Mouse (Mus musculus): ENCODE measurements at regions not wholly inside any gene's neighbourhood (a gene's known extent, or its start where the extent isn't known, plus 50 kb on each side); places are given as distances from the start of the nearest gene placed in this dataset.

DNA sequence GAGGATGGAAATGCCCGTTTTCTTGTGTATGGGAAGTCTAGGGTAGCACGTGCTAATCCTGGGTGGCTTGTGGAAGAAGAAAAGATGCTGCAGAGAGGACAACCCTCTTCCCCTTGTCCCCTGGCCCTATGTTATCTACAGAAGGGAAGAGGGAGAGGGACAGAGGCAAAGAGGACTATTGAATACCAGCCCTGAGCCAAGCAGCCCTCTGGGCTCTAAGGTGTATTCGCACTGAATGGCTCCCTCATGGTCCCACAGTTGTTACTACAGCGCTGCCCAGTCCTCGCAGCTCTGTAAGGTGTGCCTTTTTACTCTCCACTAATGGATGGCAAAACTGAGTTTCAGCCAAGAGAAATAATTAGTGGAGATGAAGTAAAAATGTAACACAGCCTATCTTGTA lies 128.9 kb downstream of the Cd24a start:
- no peaks in the 10 kb centered on the region for H3K27me3 ChIP-seq
- H3K4me2 ChIP-seq = no peak overlapping the region
- 86% methylated on average over 5 of the region's 5 CpGs for WGBS
- no peak overlapping the region for H3K4me3 ChIP-seq
- no peaks in the 10 kb centered on the region for H3K9me3 ChIP-seq
- H3K27ac ChIP-seq (replicated peaks) = no peak overlapping the region
- no peak for ATAC-seq (ENCODE audit: low read depth)
- H3K9ac ChIP-seq = no peak overlapping the region
- no peaks in the 10 kb centered on the region for H3K36me3 ChIP-seq
- no peaks in the 10 kb centered on the region for H3K4me1 ChIP-seq (replicated peaks)

DNA sequence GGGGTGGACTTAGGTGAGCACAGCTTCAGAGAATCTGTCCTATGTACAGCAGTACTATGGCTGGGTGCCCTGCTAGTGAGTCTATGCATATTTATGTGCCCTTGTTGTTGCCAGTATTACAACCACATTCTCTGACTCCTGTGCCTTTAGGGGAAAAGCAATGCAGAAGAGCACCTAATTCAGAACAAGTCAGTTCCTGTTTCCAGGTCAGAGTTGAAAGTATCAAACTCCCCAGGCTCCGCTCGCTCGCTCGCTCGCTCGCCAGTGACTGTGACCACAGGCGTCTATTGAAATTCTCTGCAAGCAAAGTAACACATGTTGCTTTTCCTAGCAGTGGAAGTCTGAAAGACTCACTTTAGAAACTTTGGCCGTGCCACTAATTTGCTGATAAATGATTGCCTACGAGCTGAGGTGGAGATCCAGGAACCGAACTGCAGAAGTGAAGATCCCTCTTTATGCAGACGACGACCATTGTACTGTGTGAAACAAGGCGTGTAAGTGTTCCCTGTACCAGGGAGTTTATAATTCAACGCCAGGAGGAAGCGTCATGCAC lies 129.8 kb downstream of the Cd24a start:
- 55% methylated on average over 15 of the region's 15 CpGs for WGBS
- Histone ChIP-seq H3K4me2 (no peak overlapping the region), H3K4me3 (no peak overlapping the region), H3K27ac (replicated peaks) (no peak overlapping the region), H3K27me3 (no peaks in the 10 kb centered on the region), H3K36me3 (no peaks in the 10 kb centered on the region), H3K9ac (no peak overlapping the region), H3K9me3 (no peaks in the 10 kb centered on the region), H3K4me1 (replicated peaks) (no peaks in the 10 kb centered on the region)
- no peak for ATAC-seq (ENCODE audit: low read depth)

DNA sequence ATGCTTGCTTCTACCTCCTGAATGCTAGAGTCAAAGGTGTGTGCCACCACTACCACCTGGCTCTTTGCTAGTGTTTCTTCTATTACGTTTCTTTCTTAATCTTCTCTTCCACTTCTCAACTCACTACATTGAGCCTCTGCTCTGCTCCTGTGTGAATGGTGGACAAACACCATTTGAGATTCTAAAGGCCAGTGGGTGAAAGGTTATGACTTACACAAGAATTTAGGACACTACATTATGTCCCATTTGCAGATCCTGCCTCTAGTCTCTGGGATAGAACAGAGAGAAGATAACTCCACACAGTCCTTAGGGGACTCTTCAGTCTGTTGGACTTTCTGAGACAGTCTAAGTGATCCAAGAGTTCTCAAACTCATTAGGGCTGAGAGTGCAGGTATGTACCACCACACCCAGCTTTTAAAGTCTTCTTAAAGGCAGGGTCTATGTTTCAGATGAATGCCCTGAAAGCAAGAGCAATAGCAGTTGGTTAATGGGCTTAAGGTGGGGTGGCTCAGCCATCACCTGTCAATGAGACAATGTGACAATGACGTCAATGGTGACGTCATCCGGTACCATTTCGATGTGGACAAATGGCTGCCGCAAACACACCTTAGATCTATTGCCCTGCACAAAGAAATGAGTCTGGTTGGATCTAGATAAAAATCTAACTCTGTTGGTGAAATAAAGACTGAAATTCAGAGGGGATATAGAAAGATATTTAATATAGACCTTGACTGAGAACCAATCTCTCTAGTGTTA lies 131.4 kb downstream of the Cd24a start:
- no peak overlapping the region for H3K9ac ChIP-seq
- no peak overlapping the region for H3K4me2 ChIP-seq
- H3K4me3 ChIP-seq = no peak overlapping the region
- H3K9me3 ChIP-seq = no peaks in the 10 kb centered on the region
- 92% methylated on average over 6 of the region's 6 CpGs for WGBS
- H3K27me3 ChIP-seq = no peaks in the 10 kb centered on the region
- H3K4me1 ChIP-seq (replicated peaks) = no peaks in the 10 kb centered on the region
- ATAC-seq (ENCODE audit: low read depth) = no peak
- H3K36me3 ChIP-seq = no peaks in the 10 kb centered on the region
- H3K27ac ChIP-seq (replicated peaks) = no peak overlapping the region

DNA sequence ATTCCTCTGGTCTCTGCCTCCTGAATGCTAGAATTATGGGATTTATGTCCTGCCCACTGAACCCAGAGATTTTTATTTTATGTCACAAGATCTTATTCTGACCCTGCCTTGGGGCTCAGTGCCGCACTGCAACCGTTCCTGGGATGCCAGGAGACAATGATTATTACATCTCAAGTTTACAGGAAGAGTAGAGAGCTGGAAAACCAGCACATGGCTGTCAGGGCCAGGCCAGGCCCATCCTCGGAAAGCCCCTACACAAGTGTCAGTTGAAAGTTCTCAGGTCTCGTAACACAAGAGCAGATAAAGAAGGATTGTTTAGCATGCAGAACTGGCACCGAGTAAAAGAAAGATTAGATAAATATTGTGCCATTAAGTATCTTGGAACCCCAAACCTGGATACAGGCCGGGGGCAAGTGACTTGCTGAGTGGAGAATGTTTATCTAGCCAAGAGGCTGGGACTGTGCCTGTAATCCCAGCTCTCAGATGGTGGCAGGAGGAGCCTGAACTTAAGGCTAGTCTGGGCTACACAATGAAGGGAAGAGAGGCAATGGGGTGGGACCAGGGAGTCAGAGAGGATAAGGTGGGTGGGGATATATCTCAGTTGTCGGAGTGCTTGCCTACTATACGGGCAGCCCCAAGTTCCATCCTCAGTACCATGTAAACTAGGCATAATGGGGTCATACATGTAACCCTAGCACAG lies 132.3 kb downstream of the Cd24a start:
- Histone ChIP-seq H3K4me2 (no peak overlapping the region), H3K4me1 (replicated peaks) (no peaks in the 10 kb centered on the region), H3K36me3 (no peaks in the 10 kb centered on the region), H3K9me3 (no peaks in the 10 kb centered on the region), H3K27me3 (no peaks in the 10 kb centered on the region), H3K27ac (replicated peaks) (no peak overlapping the region), H3K9ac (no peak overlapping the region), H3K4me3 (no peak overlapping the region)
- WGBS = 89% methylated on average over 8 of the region's 8 CpGs
- no peak for ATAC-seq (ENCODE audit: low read depth)

DNA sequence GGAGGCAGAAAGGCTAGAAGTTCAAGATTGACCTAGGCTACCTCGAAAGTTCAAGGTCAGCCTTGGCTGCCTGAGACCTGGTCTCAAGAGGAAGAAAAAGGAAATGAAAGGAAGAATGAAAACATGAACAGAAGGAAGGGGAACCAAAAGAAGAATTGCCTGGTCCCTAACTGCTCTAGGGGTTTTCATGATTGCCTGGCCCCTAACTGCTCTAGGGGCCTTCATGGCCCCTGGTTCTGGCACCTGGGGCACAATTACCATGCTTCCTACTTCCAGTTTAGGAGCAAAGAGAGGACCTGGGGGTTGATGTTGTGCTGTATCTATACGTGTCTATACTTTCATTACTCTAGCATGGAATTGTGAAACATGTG lies 132.8 kb downstream of the Cd24a start:
- H3K9me3 ChIP-seq = no peaks in the 10 kb centered on the region
- no peak overlapping the region for H3K27ac ChIP-seq (replicated peaks)
- no peak overlapping the region for H3K4me2 ChIP-seq
- no peaks in the 10 kb centered on the region for H3K27me3 ChIP-seq
- H3K4me1 ChIP-seq (replicated peaks) = no peaks in the 10 kb centered on the region
- H3K36me3 ChIP-seq = no peaks in the 10 kb centered on the region
- no peak for ATAC-seq (ENCODE audit: low read depth)
- 93% methylated on average over 2 of the region's 2 CpGs for WGBS
- H3K9ac ChIP-seq = no peak overlapping the region
- no peak overlapping the region for H3K4me3 ChIP-seq

DNA sequence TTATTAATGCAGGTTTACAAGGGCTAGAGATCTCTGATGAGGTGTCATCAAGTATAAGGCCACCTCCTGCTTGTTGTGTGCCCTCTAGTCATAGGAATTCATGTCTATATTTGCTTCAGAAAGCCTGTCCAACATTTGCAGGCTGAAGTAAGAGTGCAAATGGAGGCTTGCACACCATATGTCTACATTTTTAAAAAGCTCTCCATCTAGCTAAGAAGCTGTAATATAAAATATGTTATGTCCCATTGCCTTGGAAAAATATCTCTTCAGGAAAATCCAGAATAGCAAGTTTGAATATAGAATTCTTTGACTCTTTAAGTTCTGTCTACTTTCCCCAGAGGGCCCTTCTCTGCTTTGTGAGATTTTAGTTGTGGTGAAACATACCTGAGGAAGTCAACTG lies 134.6 kb downstream of the Cd24a start:
- Histone ChIP-seq H3K36me3 (no peaks in the 10 kb centered on the region), H3K9ac (no peak overlapping the region), H3K4me2 (no peak overlapping the region), H3K4me1 (replicated peaks) (no peaks in the 10 kb centered on the region), H3K27me3 (no peaks in the 10 kb centered on the region), H3K4me3 (no peak overlapping the region), H3K27ac (replicated peaks) (no peak overlapping the region), H3K9me3 (no peaks in the 10 kb centered on the region)
- ATAC-seq (ENCODE audit: low read depth) = no peak

DNA sequence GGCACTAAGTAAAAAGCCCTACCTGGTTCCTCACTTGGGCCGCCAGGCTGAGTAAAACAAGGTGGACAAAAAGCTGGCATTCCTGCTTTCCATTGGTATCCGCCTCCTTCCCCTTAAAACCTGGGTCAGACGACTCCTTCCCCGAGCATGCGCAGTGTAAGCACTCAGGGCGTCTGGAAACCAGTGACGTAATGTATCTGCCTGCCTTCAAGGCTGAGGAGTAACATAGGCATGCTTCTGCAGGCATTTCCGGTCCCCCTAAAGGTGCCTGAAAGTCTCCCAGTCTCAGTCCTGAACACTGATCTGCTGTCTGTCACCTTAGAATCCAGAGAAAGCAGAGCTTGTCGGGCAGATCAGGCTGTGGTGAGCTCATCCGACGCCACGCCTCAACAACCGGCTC lies 140.7 kb downstream of the Cd24a start:
- no peak for ATAC-seq (ENCODE audit: low read depth)
- no peaks in the 10 kb centered on the region for H3K9me3 ChIP-seq
- no peak overlapping the region for H3K9ac ChIP-seq
- H3K4me3 ChIP-seq = no peak overlapping the region
- no peaks in the 10 kb centered on the region for H3K27me3 ChIP-seq
- H3K4me1 ChIP-seq (replicated peaks) = peaks cover 18% of the 10 kb centered on the region
- no peak overlapping the region for H3K27ac ChIP-seq (replicated peaks)
- WGBS = 72% methylated on average over 13 of the region's 13 CpGs
- no peak overlapping the region for H3K4me2 ChIP-seq
- H3K36me3 ChIP-seq = no peaks in the 10 kb centered on the region

DNA sequence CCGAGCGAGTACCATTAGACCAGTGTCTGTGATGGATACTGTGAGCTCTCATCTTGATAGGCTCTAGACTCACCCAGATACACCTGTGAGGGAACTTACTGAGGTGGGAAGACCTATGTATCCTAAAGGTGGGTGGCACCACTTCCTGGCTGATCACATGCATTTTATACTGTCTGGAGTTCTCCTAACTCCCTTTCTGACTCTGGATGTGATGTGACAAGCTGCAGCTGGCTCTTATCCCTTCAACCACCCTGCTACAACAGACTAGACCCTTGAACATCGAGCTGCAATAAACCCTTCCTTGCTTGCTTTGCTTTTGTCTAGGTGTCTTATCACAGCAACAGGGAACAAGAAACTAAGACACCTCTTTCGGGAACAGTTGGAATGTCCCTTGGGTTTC lies 143.3 kb downstream of the Cd24a start:
- Histone ChIP-seq H3K27ac (replicated peaks) (no peak overlapping the region), H3K27me3 (no peaks in the 10 kb centered on the region), H3K4me3 (no peak overlapping the region), H3K36me3 (no peaks in the 10 kb centered on the region), H3K4me2 (no peak overlapping the region), H3K4me1 (replicated peaks) (peaks cover 22% of the 10 kb centered on the region), H3K9ac (no peak overlapping the region), H3K9me3 (no peaks in the 10 kb centered on the region)
- WGBS = 73% methylated on average over 4 of the region's 4 CpGs
- ATAC-seq (ENCODE audit: low read depth) = no peak

DNA sequence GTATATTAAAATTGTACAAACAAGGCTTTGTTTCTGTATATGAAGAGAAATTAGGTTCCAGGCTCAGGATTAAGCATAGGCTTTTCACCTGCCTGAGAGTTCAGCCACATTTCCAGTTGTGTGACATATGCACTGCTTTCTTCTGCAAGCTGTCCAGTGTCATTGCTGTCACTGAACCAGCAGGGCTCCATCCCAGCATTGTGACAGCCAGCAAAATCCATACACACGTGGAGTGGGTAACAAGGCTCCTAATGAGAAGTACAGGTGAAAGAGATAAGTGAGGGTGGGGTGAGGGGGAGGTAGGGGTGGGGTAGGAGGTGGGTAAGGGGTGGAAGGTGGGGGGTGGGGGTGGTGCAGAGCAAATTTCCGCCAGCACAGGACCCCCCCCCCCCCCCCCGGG lies 144.1 kb downstream of the Cd24a start:
- WGBS = 3% methylated on average over 3 of the region's 3 CpGs
- Histone ChIP-seq H3K4me3 (no peak overlapping the region), H3K27ac (replicated peaks) (peak overlapping the region; percentile 67), H3K36me3 (no peaks in the 10 kb centered on the region), H3K27me3 (no peaks in the 10 kb centered on the region), H3K4me1 (replicated peaks) (peaks cover 22% of the 10 kb centered on the region), H3K9ac (peak overlapping the region; percentile 58; the same call in 1 of the 2 replicates), H3K9me3 (no peaks in the 10 kb centered on the region), H3K4me2 (peak overlapping the region; percentile 64)
- 0 out of 2 replicates have a peak, but pooled peaks have one; percentile 13 for ATAC-seq (ENCODE audit: low read depth)

DNA sequence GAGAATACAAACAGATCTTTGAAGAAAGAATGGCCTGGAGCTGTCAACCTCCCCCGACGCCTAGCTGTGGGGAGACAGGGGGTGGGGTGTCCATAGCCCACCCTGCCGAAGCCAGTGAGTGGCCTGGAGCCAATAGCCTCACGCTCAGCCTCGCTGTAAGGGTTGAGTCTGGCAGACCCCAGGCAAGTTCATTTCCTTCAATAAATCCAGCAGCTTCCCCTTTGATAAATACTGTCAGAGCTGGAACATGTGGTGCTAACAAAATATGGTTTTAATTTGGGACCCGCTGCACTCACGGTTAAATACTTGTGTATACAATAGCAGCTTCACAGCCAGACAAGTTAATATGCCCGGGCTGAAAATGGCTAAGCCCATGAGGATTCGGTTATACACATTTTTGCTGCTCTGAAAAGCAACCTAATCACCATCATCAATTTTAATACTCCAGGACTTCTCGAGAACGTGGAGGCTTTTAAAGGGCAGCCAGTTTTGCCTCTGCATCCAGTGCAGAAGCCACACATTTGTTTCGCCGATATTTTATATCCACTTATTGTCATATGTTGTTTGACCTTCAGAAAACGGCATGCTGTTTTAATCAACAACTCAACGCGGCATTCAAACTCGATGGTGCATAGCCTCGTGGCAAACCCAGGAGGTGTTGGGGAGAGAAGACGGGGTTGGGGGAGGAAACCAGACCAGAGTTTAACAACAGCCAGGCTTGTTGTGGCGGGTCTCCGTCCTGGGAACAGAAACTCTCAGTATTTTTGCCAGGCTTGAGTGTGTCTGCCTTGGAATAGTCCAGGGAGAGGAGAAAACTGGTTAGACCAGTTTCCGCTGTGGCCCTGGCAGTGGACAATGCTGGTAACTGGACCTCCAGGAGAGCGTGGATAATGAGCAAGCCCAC lies 144.9 kb downstream of the Cd24a start:
- Histone ChIP-seq H3K36me3 (no peaks in the 10 kb centered on the region), H3K9me3 (no peaks in the 10 kb centered on the region), H3K27me3 (no peaks in the 10 kb centered on the region), H3K9ac (peak overlapping the region; percentile 58), H3K4me1 (replicated peaks) (peaks cover 22% of the 10 kb centered on the region), H3K27ac (replicated peaks) (peak overlapping the region; percentile 67), H3K4me2 (peak overlapping the region; percentile 64), H3K4me3 (peak overlapping the region; percentile 32)
- 2% methylated on average over 23 of the region's 23 CpGs for WGBS
- peak; percentile 75 for ATAC-seq (ENCODE audit: low read depth)

DNA sequence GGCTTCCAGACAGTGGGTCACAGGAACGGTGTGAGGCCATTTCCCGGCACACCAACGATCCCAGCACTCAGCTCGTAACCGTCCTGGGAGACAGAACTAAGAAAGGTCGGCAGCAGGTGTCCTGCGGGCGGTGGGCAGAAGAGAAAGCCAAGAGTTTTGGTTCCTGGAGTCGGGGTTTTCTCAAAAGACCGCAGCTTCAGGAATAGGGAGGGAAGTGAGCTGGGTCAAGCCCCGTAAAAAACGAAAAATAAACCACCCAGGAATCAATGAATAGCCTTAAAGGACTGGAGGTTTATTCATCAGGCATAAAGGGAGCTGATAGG lies 145.5 kb downstream of the Cd24a start:
- no peaks in the 10 kb centered on the region for H3K27me3 ChIP-seq
- peak overlapping the region; percentile 58 for H3K9ac ChIP-seq
- peak overlapping the region; percentile 32 for H3K4me3 ChIP-seq
- peaks cover 22% of the 10 kb centered on the region for H3K4me1 ChIP-seq (replicated peaks)
- peak overlapping the region; percentile 67 for H3K27ac ChIP-seq (replicated peaks)
- no peaks in the 10 kb centered on the region for H3K9me3 ChIP-seq
- H3K4me2 ChIP-seq = peak overlapping the region; percentile 64
- under 1% methylated on average over 12 of the region's 12 CpGs for WGBS
- 0 out of 2 replicates have a peak, but pooled peaks have one; percentile 52 for ATAC-seq (ENCODE audit: low read depth)
- H3K36me3 ChIP-seq = no peaks in the 10 kb centered on the region

DNA sequence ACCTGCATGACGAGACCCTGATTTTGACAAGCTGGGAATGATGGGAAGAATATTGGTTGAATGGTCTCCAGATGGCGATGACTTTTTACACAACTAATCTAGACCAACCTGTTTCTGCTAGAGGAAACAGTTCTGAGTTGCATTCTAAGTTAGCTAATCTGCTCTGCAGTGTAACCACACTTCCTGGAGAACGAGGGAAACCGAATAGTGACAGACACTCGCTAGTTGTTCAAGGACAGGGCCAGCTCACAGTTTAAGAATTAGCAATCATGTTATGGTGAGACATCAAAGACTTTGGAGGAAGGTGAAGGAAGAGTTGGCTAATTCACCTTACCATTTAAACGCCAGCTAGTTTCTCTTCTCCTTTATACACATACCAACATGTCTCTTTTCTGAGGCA lies 149.7 kb downstream of the Cd24a start:
- no peaks in the 10 kb centered on the region for H3K9me3 ChIP-seq
- no peak for ATAC-seq (ENCODE audit: low read depth)

More for the DNA sequence above, 149.7 kb downstream of the Cd24a start:
- peaks cover 14% of the 10 kb centered on the region for H3K4me1 ChIP-seq (replicated peaks)
- 89% methylated on average over 6 of the region's 6 CpGs for WGBS
- no peak overlapping the region for H3K9ac ChIP-seq
- H3K4me2 ChIP-seq = no peak overlapping the region
- H3K36me3 ChIP-seq = no peaks in the 10 kb centered on the region
- H3K27me3 ChIP-seq = no peaks in the 10 kb centered on the region
- H3K27ac ChIP-seq (replicated peaks) = no peak overlapping the region
- H3K4me3 ChIP-seq = no peak overlapping the region

All from neural tube, embryonic 13.5 days (tissue).